In genomic region chr8:128491126-128492067, GRCm38 (mm10) we compare ENCODE assay signal across 8 mouse cellular contexts.
DNase-seq lines count a peak whose midpoint lies in the region; ATAC-seq and TF ChIP-seq lines count a peak whose summit lies in the region.

No protein-coding gene starts in this region.

- peak; percentile 85 for TF ChIP-seq CTCF in lung, postnatal 0 days (IDR thresholded peaks at IDR 0.05)

- H3K36me3 ChIP-seq in heart, embryonic 10.5 days = peaks cover 69% of the 10 kb centered on the region
- H3K36me3 ChIP-seq in forebrain, embryonic 14.5 days (ENCODE audit: control insufficient read depth, insufficient read depth, low read length) = peaks cover 15% of the 10 kb centered on the region
- H3K36me3 ChIP-seq in lung, postnatal 0 days (ENCODE audit: insufficient read depth, low read length) = peaks cover 21% of the 10 kb centered on the region; the same call in 1 of the 2 replicates

- H3K9ac ChIP-seq in forebrain, embryonic 14.5 days (ENCODE audit: low read length) = no peak overlapping the region
- no peak overlapping the region for H3K9ac ChIP-seq in lung, postnatal 0 days (replicated peaks; ENCODE audit: low read depth)

- intact Hi-C loops in heart, postnatal 36 days (cut with DNase I) = loop anchor here (2.0 to 10.0 kb wide), 5 partner anchors 133 to 1299 kb away; partner anchors contain the start of gene Nrp1

- no peaks in the 10 kb centered on the region for H3K27me3 ChIP-seq in heart, embryonic 10.5 days (ENCODE audit: insufficient read depth, poor library complexity, severe bottlenecking)
- no peaks in the 10 kb centered on the region for H3K27me3 ChIP-seq in forebrain, embryonic 14.5 days (replicated peaks; ENCODE audit: control insufficient read depth, insufficient read depth, low read length)
- H3K27me3 ChIP-seq in lung, postnatal 0 days (replicated peaks; ENCODE audit: insufficient read depth, low read length) = no peaks in the 10 kb centered on the region

- H3K9me3 ChIP-seq in heart, embryonic 10.5 days = no peaks in the 10 kb centered on the region
- H3K9me3 ChIP-seq in forebrain, embryonic 14.5 days (replicated peaks; ENCODE audit: control insufficient read depth, low read length) = no peaks in the 10 kb centered on the region
- H3K9me3 ChIP-seq in lung, postnatal 0 days (ENCODE audit: low read length) = no peaks in the 10 kb centered on the region

- TF ChIP-seq EP300 in lung, postnatal 0 days (IDR thresholded peaks at IDR 0.05) = peak; percentile 51; the same call in 1 of the 2 replicates

- H3K4me3 ChIP-seq in heart, embryonic 10.5 days = no peak overlapping the region
- no peak overlapping the region for H3K4me3 ChIP-seq in brown adipose tissue, adult 24 weeks (ENCODE audit: insufficient read depth, low read depth, low read length)
- H3K4me3 ChIP-seq in forebrain, embryonic 14.5 days (ENCODE audit: low read depth, low read length) = no peak overlapping the region
- no peak overlapping the region for H3K4me3 ChIP-seq in lung, postnatal 0 days (ENCODE audit: low read depth, low read length)

- H3K4me2 ChIP-seq in forebrain, embryonic 14.5 days (ENCODE audit: low read length) = no peak overlapping the region
- no peak overlapping the region for H3K4me2 ChIP-seq in lung, postnatal 0 days (replicated peaks; ENCODE audit: low read depth, low read length)

- WGBS in heart, embryonic 10.5 days = 55% methylated on average over 5 of the region's 5 CpGs
- WGBS in forebrain, embryonic 14.5 days = 55% methylated on average over 5 of the region's 5 CpGs
- WGBS in large intestine, adult 2 months = 42% methylated on average over 5 of the region's 5 CpGs
- WGBS in lung, postnatal 0 days = 26% methylated on average over 5 of the region's 5 CpGs

- ATAC-seq in forebrain, embryonic 14.5 days = peak; percentile 81
- ATAC-seq in lung, postnatal 0 days = peak; percentile 88

- H3K27ac ChIP-seq in heart, embryonic 10.5 days = no peak overlapping the region
- H3K27ac ChIP-seq in brown adipose tissue, adult 24 weeks (replicated peaks; ENCODE audit: low read depth, low read length) = peak overlapping the region; percentile 58
- no peak overlapping the region for H3K27ac ChIP-seq in forebrain, embryonic 14.5 days (ENCODE audit: low read depth, low read length)
- no peak overlapping the region for H3K27ac ChIP-seq in lung, postnatal 0 days (ENCODE audit: low read length)

- peak; percentile 94 for DNase-seq in heart, adult 11 months
- DNase-seq in heart, embryonic 10.5 days (ENCODE audit: low spot score) = no peak
- DNase-seq in forebrain, embryonic 14.5 days (ENCODE audit: low spot score) = peak; percentile 92
- DNase-seq in heart, postnatal 36 days = peak; percentile 48 to 69
- peak; percentile 65 for DNase-seq in large intestine, adult 2 months (ENCODE audit: low read depth, low spot score)
- peak; percentile 90 for DNase-seq in lung, postnatal 0 days (ENCODE audit: low spot score)
- peak; percentile 40 for DNase-seq in retina, adult 2 months (ENCODE audit: low read depth, low spot score)

- H3K4me1 ChIP-seq in heart, embryonic 10.5 days = peaks cover 21% of the 10 kb centered on the region
- peaks cover 21% of the 10 kb centered on the region for H3K4me1 ChIP-seq in brown adipose tissue, adult 24 weeks (ENCODE audit: control insufficient read depth, insufficient read depth, insufficient read length, low read length)
- H3K4me1 ChIP-seq in forebrain, embryonic 14.5 days (ENCODE audit: control insufficient read depth, insufficient read depth, low read length) = peaks cover 5% of the 10 kb centered on the region; the same call in 1 of the 2 replicates
- no peaks in the 10 kb centered on the region for H3K4me1 ChIP-seq in lung, postnatal 0 days (ENCODE audit: insufficient read depth, low read depth, low read length)
